Mouse (Mus musculus): Measurements from ENCODE around the gene Trpm1. TPM values are rescaled to one million over a fixed set of nuclear protein-coding genes. Genes with fewer than 3 reads are reported as not detected.

Trpm1 gene
- total RNA-seq, 2 experiments from 2014 or later: not detected

DNA sequence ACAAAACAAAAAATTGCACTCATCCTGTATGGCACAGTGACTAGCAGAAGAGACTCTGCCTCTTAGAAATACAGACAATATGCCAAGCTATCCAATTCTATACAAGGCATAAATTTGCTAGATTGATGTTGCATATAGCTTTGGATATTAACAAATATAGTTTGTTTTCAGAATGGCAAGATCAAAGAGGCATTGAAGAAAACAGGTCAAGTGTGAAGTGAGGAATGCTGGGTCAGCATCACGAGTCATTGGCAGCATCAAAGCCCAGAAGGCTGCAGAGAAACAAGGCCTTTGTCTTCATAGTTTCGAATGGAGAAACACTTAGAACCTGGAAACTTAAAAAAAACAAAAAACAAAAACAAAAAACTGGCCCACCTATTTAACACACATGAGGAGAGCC, 78.4 kb downstream of the Trpm1 start:
- no peak for DNase-seq (ENCODE audit: low spot score in 2 of 2)

DNA sequence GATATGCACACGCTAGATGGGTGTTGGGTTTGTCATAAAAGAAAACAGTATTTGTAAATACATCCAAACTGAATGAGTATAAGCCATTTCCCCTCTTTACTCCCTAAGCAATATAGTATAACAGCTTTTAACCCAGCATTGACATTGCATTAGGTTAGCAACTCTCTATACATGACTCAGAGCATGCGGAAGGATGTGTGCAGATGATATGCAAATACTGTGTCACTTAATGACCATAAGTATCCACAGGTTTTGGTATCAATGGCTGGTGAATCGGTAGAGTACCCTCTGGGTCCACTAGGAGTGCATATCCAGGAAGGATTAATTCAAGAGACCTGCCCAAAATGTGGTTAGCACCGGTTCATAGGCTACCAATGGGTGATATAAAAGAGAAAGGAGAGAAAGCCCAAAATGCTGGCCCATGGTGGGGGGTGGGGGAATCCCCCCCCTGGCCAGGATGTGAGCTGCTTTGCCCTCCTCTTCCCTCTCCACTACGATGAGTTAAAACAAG, 80.7 kb downstream of the Trpm1 start:
- no peak for DNase-seq (ENCODE audit: low spot score in 2 of 2)

DNA sequence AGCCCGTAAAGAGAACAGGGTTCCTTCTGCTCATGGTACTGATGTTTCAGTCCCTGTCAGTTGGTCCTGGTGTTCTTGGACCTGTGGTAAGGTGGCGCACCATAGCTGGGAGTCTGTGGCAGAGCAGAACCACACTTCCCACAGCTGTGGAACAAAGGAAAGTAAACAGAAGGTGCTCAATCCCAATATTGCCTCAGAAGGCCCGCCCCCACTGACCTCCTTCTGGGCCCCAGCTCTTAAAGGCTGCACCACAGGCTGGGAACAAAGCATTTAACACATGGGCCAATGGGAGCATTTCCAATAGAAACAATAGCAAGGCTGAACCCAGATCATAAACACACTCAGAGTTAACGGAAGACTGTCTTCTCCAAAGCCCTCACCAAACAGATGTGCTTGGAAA, 82.9 kb downstream of the Trpm1 start:
- no peak for DNase-seq (ENCODE audit: low spot score in 2 of 2)

GRCm38 (mm10) chr7:64237747-64238146, 84.1 kb downstream of the Trpm1 start:
- no peak for DNase-seq (ENCODE audit: low spot score in 2 of 2)

GRCm38 (mm10) chr7:64238410-64239086, 84.9 kb downstream of the Trpm1 start:
- DNase-seq (ENCODE audit: low spot score in 2 of 2): no peak

DNA sequence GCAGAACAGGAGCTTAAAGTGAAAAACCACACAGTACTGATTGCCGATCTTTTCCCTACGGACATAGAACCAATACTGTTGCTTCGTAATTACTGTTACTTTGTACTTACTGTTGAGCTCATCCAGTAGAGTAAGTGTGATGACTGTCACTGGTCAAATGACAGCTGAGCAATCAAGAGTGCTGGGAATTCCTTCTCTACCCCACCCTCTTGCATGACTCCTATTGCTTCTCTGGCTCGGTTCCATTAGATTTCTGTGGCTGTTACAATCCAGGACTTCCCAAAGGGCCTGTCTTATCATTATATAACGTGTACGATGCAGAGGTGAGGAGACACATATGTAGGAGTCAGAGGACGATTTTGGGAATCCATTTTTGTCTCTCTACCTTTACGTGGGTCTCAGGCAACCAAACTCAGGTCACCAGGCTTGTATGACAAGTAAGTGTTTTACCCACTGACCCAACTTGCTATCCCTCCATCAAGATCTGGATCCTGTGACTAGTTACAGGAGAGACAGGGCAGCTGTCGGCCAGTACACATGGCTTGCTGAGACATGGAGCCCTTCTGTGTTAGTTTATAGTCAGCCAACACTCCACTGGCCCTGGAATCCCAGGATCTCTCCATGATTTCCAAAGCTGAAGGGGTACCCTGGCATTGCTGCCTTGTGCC, 85.6 kb downstream of the Trpm1 start:
- no peak for DNase-seq (ENCODE audit: low spot score in 2 of 2)

DNA sequence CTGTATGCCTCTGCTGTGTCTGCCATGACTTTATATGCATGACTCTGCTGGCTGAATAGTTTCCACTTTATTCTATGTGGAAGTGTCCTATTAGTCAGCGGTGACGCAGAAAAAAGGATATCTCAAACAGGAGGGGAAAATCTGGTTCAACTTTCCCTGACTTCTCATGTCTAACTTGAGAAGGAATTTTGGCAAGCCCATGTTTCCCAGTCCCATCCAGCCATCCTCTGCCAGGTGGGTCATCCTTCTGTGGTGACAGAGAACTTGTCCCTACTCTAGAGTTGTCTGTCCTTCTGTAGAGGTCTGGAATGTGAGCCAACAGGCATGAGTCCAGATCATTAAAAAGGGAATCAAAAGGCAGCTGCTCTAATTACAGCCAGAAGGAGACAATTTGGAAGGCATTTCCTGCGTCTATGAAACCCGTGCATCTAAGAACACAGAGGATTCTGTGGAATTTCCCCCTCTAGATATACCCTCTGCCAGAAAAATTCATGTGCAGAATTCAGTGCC, 86.2 kb downstream of the Trpm1 start:
- no peak for DNase-seq (ENCODE audit: low spot score in 2 of 2)

DNA sequence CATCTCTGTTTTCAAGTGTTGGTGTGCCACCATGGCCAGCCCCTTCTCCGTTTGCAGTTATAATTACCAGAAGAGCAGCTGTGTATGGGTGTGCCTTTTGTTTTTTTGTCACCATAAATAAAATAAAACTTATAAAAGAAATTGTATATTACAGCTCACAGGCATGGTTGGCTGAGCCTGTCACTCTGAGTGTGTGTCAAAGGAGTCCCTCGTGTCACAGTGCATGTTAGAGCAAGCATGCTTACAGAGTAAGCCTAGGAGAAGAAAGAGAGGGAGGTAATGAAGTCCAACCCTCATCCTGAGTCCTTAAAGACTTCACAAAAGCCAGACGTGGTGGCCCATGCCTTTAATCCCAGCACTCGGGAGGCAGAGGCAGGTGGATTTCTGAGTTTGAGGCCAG, 88.8 kb downstream of the Trpm1 start:
- DNase-seq (ENCODE audit: low spot score in 2 of 2): no peak

GRCm38 (mm10) chr7:64244371-64244770, 90.7 kb downstream of the Trpm1 start:
- no peak for DNase-seq (ENCODE audit: low spot score in 2 of 2)

GRCm38 (mm10) chr7:64246713-64247112, 93.1 kb downstream of the Trpm1 start:
- no peak for DNase-seq (ENCODE audit: low spot score in 2 of 2)

DNA sequence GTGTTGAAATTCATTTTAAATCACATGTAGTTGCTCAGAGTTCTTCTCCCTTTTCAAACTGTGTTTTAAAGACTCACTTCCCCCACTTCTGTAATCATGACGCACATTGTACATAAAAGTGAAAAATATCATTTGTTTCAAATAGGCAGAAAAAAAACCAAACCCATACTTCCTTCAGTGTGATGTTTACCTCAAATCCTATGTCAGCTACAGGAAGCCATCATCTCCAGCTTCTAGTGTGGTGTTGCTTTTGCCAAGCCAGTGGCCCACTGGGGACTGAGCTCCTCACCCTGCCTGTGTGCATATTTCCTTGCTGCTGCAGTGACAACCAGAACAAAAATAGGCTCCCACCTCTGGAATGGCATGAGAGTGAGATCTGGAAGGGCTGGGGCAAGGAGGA, 94.7 kb downstream of the Trpm1 start:
- no peak for DNase-seq (ENCODE audit: low spot score in 2 of 2)

DNA sequence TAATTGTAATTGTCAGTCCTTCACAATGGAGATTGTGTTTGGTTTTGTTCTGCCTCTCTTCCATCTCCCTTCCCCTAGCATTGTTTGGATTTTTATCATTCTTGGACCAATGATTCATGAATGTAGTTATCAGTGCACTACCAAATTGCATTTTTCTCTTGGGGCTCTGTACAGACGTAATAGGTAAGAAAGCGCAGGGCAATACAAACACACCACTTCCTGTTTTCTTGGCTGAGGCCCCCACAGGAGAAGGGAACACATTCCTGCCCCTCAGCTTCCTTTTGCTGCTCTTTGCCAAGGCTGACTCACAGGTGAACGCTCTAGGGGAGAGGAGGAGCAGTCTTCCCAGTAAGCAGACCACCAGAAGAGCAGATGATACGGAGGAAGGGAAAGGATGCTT, 96.1 kb downstream of the Trpm1 start:
- no peak for DNase-seq (ENCODE audit: low spot score in 2 of 2)

- no peak for DNase-seq (ENCODE audit: low spot score in 2 of 2)
Observed at GRCm38 (mm10) chr7:64250417-64250816, 96.8 kb downstream of the Trpm1 start.

- no peak for DNase-seq (ENCODE audit: low spot score in 2 of 2)
Observed at GRCm38 (mm10) chr7:64253736-64254135, 100.1 kb downstream of the Trpm1 start.

DNA sequence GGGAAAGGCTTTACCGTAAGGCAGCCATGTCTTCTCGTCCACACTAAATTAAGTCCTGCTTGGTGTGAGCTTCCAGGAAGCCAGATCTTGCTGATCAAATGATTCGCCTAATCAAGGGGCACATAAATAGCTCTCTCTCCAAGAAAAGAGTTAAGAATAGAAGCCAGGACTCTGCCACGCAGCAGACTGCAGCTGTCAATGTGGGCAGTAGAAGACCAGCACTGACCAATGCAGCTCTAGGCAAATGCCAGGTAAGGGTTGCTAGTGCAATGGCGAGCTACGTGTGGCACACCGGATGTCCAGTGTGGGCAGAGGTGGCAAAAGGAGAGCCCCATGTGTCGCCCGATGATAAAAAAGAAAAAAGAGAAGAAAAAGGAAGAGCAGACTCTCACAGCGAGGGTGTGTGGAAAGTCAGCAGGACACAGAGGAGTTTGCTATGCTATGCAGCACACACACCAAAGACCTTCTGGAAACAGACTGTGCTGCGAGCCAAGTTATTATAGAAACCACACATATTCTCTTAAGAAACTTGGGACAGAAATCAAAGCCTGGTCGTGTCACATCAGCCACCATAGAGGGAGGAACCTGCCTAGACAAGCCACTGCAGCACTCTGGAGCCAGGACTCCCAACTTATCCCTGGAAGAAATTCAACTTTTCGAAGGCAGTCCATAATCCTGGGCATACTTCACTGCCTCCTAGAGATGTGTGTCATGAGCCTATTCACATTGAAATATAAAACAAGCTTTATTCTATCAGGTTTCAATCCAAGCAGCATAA, 112.1 kb downstream of the Trpm1 start:
- no peak for DNase-seq (ENCODE audit: low spot score in 2 of 2)

DNA sequence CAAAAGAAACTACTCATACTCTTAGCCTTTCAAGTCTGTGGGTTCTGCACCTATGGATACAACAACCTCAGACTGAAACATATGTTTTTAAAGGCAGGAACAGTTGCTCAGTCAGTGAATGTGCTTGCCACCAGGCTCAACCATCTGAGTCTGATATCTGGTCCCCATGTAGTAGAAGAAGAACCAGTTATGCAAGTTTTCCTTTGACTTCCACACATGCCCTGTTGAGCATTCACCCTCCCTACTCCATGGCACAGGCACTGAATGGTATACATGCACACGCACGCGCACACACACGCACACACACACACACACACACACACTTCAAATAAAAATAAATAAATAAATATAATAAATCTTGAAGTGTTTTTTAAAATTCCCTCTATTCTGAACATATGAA, 113.0 kb downstream of the Trpm1 start:
- DNase-seq (ENCODE audit: low spot score in 2 of 2): no peak

DNA sequence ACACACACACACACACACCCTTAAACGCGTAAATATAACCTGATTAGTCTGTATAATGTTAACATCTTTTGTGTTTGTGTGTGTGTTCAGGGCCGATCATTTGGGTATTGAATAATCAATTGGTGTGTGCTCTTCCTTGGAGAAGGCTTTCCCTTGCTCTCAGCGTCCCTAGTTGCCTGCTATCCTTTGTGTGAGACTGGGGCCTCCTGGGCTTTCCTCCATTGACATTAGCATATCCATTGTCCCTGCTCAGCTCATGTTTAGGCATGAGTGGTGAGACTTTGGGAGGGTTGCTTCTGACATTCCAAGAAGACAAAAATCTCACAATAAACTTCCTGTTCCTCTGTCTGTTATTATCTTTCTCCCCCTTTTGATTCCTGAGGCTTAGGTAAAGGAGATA, 118.3 kb downstream of the Trpm1 start:
- DNase-seq (ENCODE audit: low spot score in 2 of 2): no peak

DNA sequence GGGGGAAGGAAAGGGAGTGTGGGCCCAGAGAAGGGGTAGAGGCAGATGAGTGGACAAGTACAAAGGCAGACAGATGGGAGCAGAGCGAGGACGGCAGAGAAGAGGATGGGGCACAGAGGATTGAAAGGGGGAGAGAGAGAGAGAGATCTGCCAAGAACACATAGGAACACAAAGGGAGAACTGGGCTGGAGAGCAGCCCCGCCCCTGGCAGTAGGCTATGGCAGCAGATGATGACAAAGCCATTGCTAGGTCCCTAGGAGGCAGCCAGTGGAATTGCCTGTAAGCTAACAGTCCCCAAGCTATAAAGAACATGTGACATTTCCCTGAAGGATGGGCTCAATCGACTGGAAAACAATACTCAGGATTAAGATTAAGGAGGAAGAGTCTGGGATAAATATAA, 121.9 kb downstream of the Trpm1 start:
- no peak for DNase-seq (ENCODE audit: low spot score in 2 of 2)

DNA sequence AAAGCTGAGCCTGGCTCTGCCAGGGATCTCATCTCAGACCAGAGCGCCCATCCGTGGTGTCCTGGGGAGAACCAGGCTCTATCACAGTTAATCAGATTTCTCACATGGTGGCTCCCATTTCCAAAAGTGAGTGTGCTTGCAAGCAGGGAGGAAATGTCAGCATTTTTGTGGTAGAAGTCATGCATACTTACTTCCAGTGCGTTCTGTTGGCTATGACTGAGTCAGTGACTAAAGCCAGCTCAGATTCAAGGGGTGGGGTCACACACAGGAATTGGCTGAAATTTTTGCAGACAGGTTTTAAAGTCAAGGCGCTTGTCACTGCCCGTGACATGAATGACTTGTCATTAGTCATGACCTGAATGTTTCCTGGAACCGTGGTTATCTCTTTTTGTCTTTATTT, 123.3 kb downstream of the Trpm1 start:
- no peak for DNase-seq (ENCODE audit: low spot score in 2 of 2)

DNA sequence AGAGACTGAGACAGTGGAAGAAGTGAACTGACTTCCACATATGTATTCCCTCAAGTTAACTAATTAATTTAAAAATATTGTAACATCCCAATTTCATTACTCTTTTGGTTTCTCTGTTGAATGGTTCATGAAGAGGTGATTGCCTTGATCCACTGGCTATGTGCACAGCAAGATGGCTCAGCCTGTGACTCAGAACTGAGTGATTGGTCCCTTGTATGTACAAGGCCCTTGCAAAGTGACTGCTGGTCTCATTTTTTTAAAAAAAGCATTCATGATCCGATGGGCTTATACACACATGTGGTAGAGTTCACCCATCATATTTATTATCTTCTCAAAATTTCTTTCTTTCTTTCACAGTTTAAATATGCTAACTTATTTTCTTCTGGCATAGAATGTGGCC, 124.9 kb downstream of the Trpm1 start:
- no peak for DNase-seq (ENCODE audit: low spot score in 2 of 2)

- no peak for DNase-seq (ENCODE audit: low spot score in 2 of 2)
Observed at GRCm38 (mm10) chr7:64279548-64279947, 125.9 kb downstream of the Trpm1 start.

GRCm38 (mm10) chr7:64286566-64286965, 132.9 kb downstream of the Trpm1 start:
- DNase-seq (ENCODE audit: low spot score in 2 of 2): no peak
